Mouse (Mus musculus) bone marrow macrophage, adult 2 months (primary cell): ENCODE data around the gene Gmfg.

Experiments
- CTCF ChIP-seq: IDR thresholded peaks from 2 replicates; pipeline ENCODE4 v1.5.1; 2012; ENCODE audit warnings: low read depth, mild to moderate bottlenecking, low read length, moderate library complexity
- POLR2A ChIP-seq: IDR thresholded peaks from 2 replicates; pipeline ENCODE4 v1.6.1; 2012; ENCODE audit warnings: mild to moderate bottlenecking, low read depth, low read length, borderline replicate concordance

GRCm38 (mm10) chr7:28423018-28423417 is 14.2 kb upstream of the Gmfg start:
- no peak for TF ChIP-seq POLR2A
- TF ChIP-seq CTCF, result no peak
